Mouse (Mus musculus): ENCODE measurements around the gene Ghr. TPM values are rescaled to one million over a fixed set of nuclear protein-coding genes. Genes with fewer than 3 reads are reported as not detected.

The Ghr gene
- polyA plus RNA-seq, 1 experiment from 2014 or later, result 11.0 TPM

GRCm38 (mm10) chr15:3341806-3342582 lies 241.3 kb downstream of the Ghr start:
- no peak for ATAC-seq (ENCODE audit: low FRiP score)

GRCm38 (mm10) chr15:3339847-3340246 lies 243.4 kb downstream of the Ghr start:
- no peak overlapping the region for H3K4me2 ChIP-seq
- WGBS, result 88% methylated on average over 3 of the region's 3 CpGs
- H3K27me3 ChIP-seq, result no peaks in the 10 kb centered on the region
- no peaks in the 10 kb centered on the region for H3K4me1 ChIP-seq (replicated peaks)
- no peak overlapping the region for H3K9ac ChIP-seq
- peaks cover 3% of the 10 kb centered on the region; the same call in 1 of the 2 replicates for H3K9me3 ChIP-seq
- no peak overlapping the region for H3K4me3 ChIP-seq
- no peak overlapping the region for H3K27ac ChIP-seq
- 0 out of 2 replicates have a peak, but pooled peaks cover 3% of the 10 kb centered on the region for H3K36me3 ChIP-seq
- ATAC-seq (ENCODE audit: low FRiP score), result no peak

More at GRCm38 (mm10) chr15:3341806-3342582, 241.3 kb downstream of the Ghr start:
- Histone ChIP-seq H3K27me3 (no peaks in the 10 kb centered on the region), H3K4me1 (replicated peaks) (no peaks in the 10 kb centered on the region), H3K36me3 (0 out of 2 replicates have a peak, but pooled peaks cover 3% of the 10 kb centered on the region), H3K9me3 (peaks cover 3% of the 10 kb centered on the region; the same call in 1 of the 2 replicates), H3K27ac (no peak overlapping the region), H3K9ac (no peak overlapping the region), H3K4me2 (no peak overlapping the region), H3K4me3 (no peak overlapping the region)
- WGBS, result 93% methylated on average over 4 of the region's 4 CpGs

GRCm38 (mm10) chr15:3332517-3332916 lies 250.8 kb downstream of the Ghr start:
- no peak overlapping the region for H3K4me2 ChIP-seq
- no peak overlapping the region for H3K27ac ChIP-seq
- H3K4me3 ChIP-seq, result no peak overlapping the region
- ATAC-seq (ENCODE audit: low FRiP score), result no peak
- H3K4me1 ChIP-seq (replicated peaks), result no peaks in the 10 kb centered on the region
- H3K36me3 ChIP-seq, result 0 out of 2 replicates have a peak, but pooled peaks cover 3% of the 10 kb centered on the region
- H3K9ac ChIP-seq, result no peak overlapping the region
- no peaks in the 10 kb centered on the region for H3K27me3 ChIP-seq
- H3K9me3 ChIP-seq, result peaks cover 3% of the 10 kb centered on the region; the same call in 1 of the 2 replicates
- 94% methylated on average over 4 of the region's 4 CpGs for WGBS

- Histone ChIP-seq H3K36me3 (no peaks in the 10 kb centered on the region), H3K27me3 (no peaks in the 10 kb centered on the region), H3K4me2 (no peak overlapping the region), H3K9ac (no peak overlapping the region), H3K4me1 (replicated peaks) (no peaks in the 10 kb centered on the region), H3K9me3 (no peaks in the 10 kb centered on the region), H3K4me3 (no peak overlapping the region), H3K27ac (no peak overlapping the region)
- no peak for ATAC-seq (ENCODE audit: low FRiP score)
- 72% methylated on average over 2 of the region's 2 CpGs for WGBS
Measured at GRCm38 (mm10) chr15:3331813-3332212, 251.5 kb downstream of the Ghr start.

GRCm38 (mm10) chr15:3330291-3330690 lies 253.0 kb downstream of the Ghr start:
- H3K27ac ChIP-seq, result no peak overlapping the region
- ATAC-seq (ENCODE audit: low FRiP score), result no peak
- 83% methylated on average over 1 of the region's 1 CpGs for WGBS

DNA sequence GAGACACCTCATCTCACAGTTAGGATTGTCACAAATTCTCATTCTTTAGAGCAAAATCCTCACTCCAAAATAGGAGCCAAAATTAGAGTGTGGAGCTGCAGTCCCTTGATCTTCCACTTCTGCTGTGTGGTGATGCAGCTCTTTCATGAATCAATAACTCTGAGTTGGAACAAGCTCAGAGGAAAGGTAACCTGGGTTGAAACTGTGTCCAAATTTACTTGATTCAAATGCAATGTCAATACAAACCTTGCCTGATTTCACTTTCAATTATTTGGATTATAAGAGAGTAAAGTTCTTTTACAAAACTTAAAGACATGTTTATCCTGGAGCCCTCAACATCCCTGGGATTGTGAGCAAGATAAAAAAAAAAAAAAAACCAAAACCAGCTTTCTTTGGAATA lies 260.3 kb downstream of the Ghr start:
- Histone ChIP-seq H3K27ac (no peak overlapping the region), H3K36me3 (no peaks in the 10 kb centered on the region), H3K27me3 (no peaks in the 10 kb centered on the region), H3K4me3 (no peak overlapping the region), H3K4me2 (no peak overlapping the region), H3K4me1 (replicated peaks) (no peaks in the 10 kb centered on the region), H3K9me3 (no peaks in the 10 kb centered on the region), H3K9ac (no peak overlapping the region)
- ATAC-seq (ENCODE audit: low FRiP score), result no peak

More at GRCm38 (mm10) chr15:3330291-3330690, 253.0 kb downstream of the Ghr start:
- Histone ChIP-seq H3K9ac (no peak overlapping the region), H3K4me1 (replicated peaks) (no peaks in the 10 kb centered on the region), H3K9me3 (no peaks in the 10 kb centered on the region), H3K36me3 (no peaks in the 10 kb centered on the region), H3K4me2 (no peak overlapping the region), H3K4me3 (no peak overlapping the region), H3K27me3 (no peaks in the 10 kb centered on the region)

GRCm38 (mm10) chr15:3319929-3320328 lies 263.4 kb downstream of the Ghr start:
- Histone ChIP-seq H3K9ac (no peak overlapping the region), H3K36me3 (no peaks in the 10 kb centered on the region), H3K4me2 (no peak overlapping the region), H3K9me3 (no peaks in the 10 kb centered on the region), H3K27me3 (no peaks in the 10 kb centered on the region), H3K4me3 (no peak overlapping the region), H3K4me1 (replicated peaks) (no peaks in the 10 kb centered on the region), H3K27ac (no peak overlapping the region)
- 83% methylated on average over 9 of the region's 9 CpGs for WGBS
- no peak for ATAC-seq (ENCODE audit: low FRiP score)

DNA sequence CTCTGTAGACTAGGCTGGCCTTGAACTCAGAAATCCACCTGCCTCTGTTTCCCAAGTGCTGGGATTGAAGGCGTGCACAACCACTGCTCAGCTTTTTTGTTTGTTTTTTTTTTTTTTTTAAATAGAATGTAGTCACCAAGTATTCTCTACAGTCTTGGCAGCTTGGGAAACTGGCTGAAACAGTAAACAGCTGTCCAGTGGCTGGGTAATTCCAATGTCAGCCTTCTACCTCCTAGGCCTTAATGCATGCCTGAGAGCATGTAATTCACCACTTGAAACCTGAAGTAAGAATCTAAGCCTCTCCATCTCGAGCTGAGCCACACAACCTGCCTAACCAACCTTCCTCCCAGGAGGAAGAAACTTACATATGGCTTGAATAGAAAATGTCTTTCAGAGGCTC lies 266.7 kb downstream of the Ghr start:
- Histone ChIP-seq H3K36me3 (no peaks in the 10 kb centered on the region), H3K9ac (no peak overlapping the region), H3K4me3 (no peak overlapping the region), H3K4me2 (no peak overlapping the region), H3K4me1 (replicated peaks) (no peaks in the 10 kb centered on the region), H3K9me3 (no peaks in the 10 kb centered on the region), H3K27me3 (no peaks in the 10 kb centered on the region), H3K27ac (no peak overlapping the region)
- ATAC-seq (ENCODE audit: low FRiP score), result no peak
- 73% methylated on average over 2 of the region's 2 CpGs for WGBS

DNA sequence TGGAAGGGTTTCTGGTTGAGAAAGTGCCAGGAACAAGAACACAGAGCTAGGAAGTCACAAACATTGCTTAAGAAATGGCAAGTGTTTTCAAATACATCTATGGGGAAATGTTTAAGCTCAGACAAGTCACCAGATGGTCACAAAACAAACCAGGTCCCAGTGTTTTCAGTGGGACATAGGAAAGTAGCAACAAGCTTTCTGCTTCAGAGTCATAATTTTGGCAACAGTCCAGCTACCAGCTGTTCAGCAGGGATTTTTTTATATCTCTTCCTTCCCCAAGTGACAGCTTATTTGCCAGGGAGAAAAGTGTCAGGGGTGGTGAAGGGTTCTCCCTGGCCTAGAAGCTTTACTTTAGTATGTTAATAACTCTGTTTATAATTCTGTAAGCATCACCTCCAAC lies 270.4 kb downstream of the Ghr start:
- H3K4me3 ChIP-seq, result no peak overlapping the region
- H3K4me2 ChIP-seq, result no peak overlapping the region
- no peak overlapping the region for H3K27ac ChIP-seq
- no peaks in the 10 kb centered on the region for H3K9me3 ChIP-seq
- H3K9ac ChIP-seq, result no peak overlapping the region
- H3K4me1 ChIP-seq (replicated peaks), result no peaks in the 10 kb centered on the region
- ATAC-seq (ENCODE audit: low FRiP score), result no peak
- no peaks in the 10 kb centered on the region for H3K36me3 ChIP-seq
- H3K27me3 ChIP-seq, result no peaks in the 10 kb centered on the region

GRCm38 (mm10) chr15:3309856-3310255 lies 273.4 kb downstream of the Ghr start:
- H3K4me3 ChIP-seq, result no peak overlapping the region
- H3K36me3 ChIP-seq, result no peaks in the 10 kb centered on the region
- WGBS, result 91% methylated on average over 3 of the region's 3 CpGs
- no peaks in the 10 kb centered on the region for H3K4me1 ChIP-seq (replicated peaks)
- no peak overlapping the region for H3K4me2 ChIP-seq
- no peak overlapping the region for H3K9ac ChIP-seq
- no peak for ATAC-seq (ENCODE audit: low FRiP score)
- H3K27ac ChIP-seq, result no peak overlapping the region
- no peaks in the 10 kb centered on the region for H3K9me3 ChIP-seq
- H3K27me3 ChIP-seq, result no peaks in the 10 kb centered on the region

GRCm38 (mm10) chr15:3303426-3303825 lies 279.9 kb downstream of the Ghr start, which contains the start of gene Ccdc152:
Gene Ccdc152 (minus strand): TSS chr15:3303526.
- H3K9me3 ChIP-seq, result no peaks in the 10 kb centered on the region
- no peak within 1 kb of the TSS for H3K4me2 ChIP-seq
- no peaks in the 10 kb centered on the region for H3K4me1 ChIP-seq (replicated peaks)
- no peaks in the 10 kb centered on the region for H3K27me3 ChIP-seq
- H3K27ac ChIP-seq, result no peak within 1 kb of the TSS
- ATAC-seq (ENCODE audit: low FRiP score), result no peak
- no peaks in the 10 kb centered on the region for H3K36me3 ChIP-seq
- no peak within 1 kb of the TSS for H3K9ac ChIP-seq
- WGBS, result 89% methylated on average over 12 of the region's 12 CpGs
- H3K4me3 ChIP-seq, result no peak within 1 kb of the TSS

DNA sequence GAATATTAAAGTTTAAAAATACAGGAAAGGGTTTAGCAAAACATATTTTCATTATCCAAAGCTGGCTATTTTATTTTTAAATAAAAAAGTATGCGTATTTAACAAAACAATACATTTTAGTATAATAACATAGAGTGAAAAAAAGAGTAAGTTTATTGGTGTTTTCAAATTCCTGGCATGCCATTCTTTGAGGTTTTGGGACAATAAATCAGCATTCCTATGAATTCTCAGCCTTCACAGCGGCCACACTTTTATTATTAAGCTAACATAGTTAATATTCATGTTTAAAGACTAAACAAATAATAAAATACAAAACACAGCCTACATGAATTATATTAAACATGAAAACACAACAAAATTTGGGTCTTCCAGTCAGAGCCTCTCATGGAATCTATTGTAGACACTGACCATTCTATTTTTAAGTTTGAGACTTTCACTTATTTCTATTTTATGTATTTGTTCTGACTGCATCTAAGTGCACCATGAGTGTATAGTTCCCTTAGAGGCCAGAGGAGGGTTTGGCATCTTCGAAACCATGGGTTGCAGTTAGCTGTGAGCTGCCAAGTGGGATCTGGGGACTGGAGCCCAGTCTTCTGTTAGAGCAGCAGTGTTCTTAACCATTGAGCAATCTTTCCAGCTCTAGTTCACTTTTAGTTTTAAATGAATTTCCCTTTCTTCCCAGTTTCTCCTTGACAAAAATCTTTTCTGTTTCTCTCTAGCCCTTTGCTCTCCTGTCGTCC lies 282.8 kb downstream of the Ghr start:
- H3K9me3 ChIP-seq, result no peaks in the 10 kb centered on the region
- H3K27me3 ChIP-seq, result no peaks in the 10 kb centered on the region
- no peaks in the 10 kb centered on the region for H3K36me3 ChIP-seq
- WGBS, result 82% methylated on average over 4 of the region's 4 CpGs
- H3K4me1 ChIP-seq (replicated peaks), result no peaks in the 10 kb centered on the region
- H3K4me3 ChIP-seq, result no peak overlapping the region
- no peak for ATAC-seq (ENCODE audit: low FRiP score)
- H3K27ac ChIP-seq, result no peak overlapping the region
- no peak overlapping the region for H3K9ac ChIP-seq
- no peak overlapping the region for H3K4me2 ChIP-seq
